Mouse (Mus musculus) kidney, embryonic 14.5 days (tissue): Measurements from ENCODE around the gene Mylk. TPM values are rescaled to one million over a fixed set of nuclear protein-coding genes. Genes with fewer than 3 reads are reported as not detected.
"Not testable (repeated sequence)": the region's sequence is repeated elsewhere in the genome, so short reads cannot be mapped to it uniquely, and the experiment has no call there.

Source experiments
- ATAC-seq: fragments of 200-750 bp; cut with Nextera tagmentation; 2 replicates; pipeline ENCODE4 v1.8.0; 2017; ENCODE audit warnings: moderate number of reproducible peaks, mild to moderate bottlenecking, moderate TSS enrichment, moderate library complexity; ENCODE audit not compliant: low FRiP score, low TSS enrichment
- H3K27ac ChIP-seq: fragments of 300-500 bp; sonication (generic); 2 replicates; pipeline ENCODE4 v1.5.1; 2014; ENCODE audit warnings: low read depth, mild to moderate bottlenecking, low read length, moderate library complexity, mixed read lengths
- H3K27me3 ChIP-seq: fragments of 300-500 bp; sonication (generic); 2 replicates; pipeline ENCODE4 v1.6.1; 2014; ENCODE audit warnings: mild to moderate bottlenecking, low read length; ENCODE audit not compliant: control insufficient read depth, insufficient read depth
- H3K36me3 ChIP-seq: fragments of 300-500 bp; sonication (generic); 2 replicates; pipeline ENCODE4 v1.6.1; 2014; ENCODE audit warnings: low read length, mixed read lengths; ENCODE audit not compliant: control insufficient read depth, insufficient read depth
- H3K4me1 ChIP-seq: fragments of 300-500 bp; sonication (generic); 2 replicates; pipeline ENCODE4 v1.6.1; 2014; ENCODE audit warnings: low read length, mixed read lengths; ENCODE audit not compliant: control insufficient read depth, insufficient read depth
- H3K4me2 ChIP-seq: fragments of 300-500 bp; sonication (generic); replicated peaks from 2 replicates; pipeline ENCODE4 v1.6.1; 2014; ENCODE audit warnings: low read depth, mild to moderate bottlenecking, low read length
- H3K4me3 ChIP-seq: fragments of 300-500 bp; sonication (generic); 2 replicates; pipeline ENCODE4 v1.5.1; 2014; ENCODE audit warnings: mild to moderate bottlenecking, low read length
- H3K9ac ChIP-seq: fragments of 300-500 bp; sonication (generic); 2 replicates; pipeline ENCODE4 v1.6.1; 2014; ENCODE audit warnings: low read depth, mild to moderate bottlenecking, low read length, moderate library complexity
- H3K9me3 ChIP-seq: fragments of 300-500 bp; sonication (generic); 2 replicates; pipeline ENCODE4 v1.6.1; 2016; ENCODE audit warnings: low read length; ENCODE audit not compliant: control insufficient read depth
- WGBS: fragments of 180-500 bp; shearing (Covaris S2); extraction: QIAGEN DNeasy Blood & Tissue Kit; methylation state at CpG from one replicate; pipeline ENCODE4 v1.1.7; 2014; 5-methylcytosine and 5-hydroxymethylcytosine counted together
- polyA plus RNA-seq: library from polyadenylated mRNA; unstranded; fragments of >200 nt; fragmentation: Nextera tagmentation; extraction: Ambion mirVana; gene quantifications from 2 replicates; pipeline ENCODE4 v1.2.1, GENCODE M21; 2014

The Mylk gene
- 26.7 and 34.0 TPM in 2 replicates for polyA plus RNA-seq

- H3K4me3 ChIP-seq: peak within 1 kb of the TSS; percentile 49
- no peaks in the 10 kb centered on the region for H3K36me3 ChIP-seq
- peak within 1 kb of the TSS; percentile 89 for H3K4me2 ChIP-seq
- under 1% methylated on average over 48 of the region's 48 CpGs for WGBS
- H3K27ac ChIP-seq: no peak within 1 kb of the TSS
- H3K9me3 ChIP-seq: no peaks in the 10 kb centered on the region
- H3K9ac ChIP-seq: peak within 1 kb of the TSS; percentile 60
- H3K27me3 ChIP-seq: peaks cover 7% of the 10 kb centered on the region; the same call in 1 of the 2 replicates
- peaks cover 17% of the 10 kb centered on the region for H3K4me1 ChIP-seq
- peak; percentile 91 for ATAC-seq
Observed at GRCm38 (mm10) chr16:34745065-34745585, at the start of gene Mylk. TSS of gene Mylk (plus strand) at chr16:34745210.

- H3K27me3 ChIP-seq, H3K9me3 ChIP-seq, H3K4me3 ChIP-seq, H3K4me2 ChIP-seq, H3K27ac ChIP-seq, ATAC-seq, H3K9ac ChIP-seq, H3K4me1 ChIP-seq: not testable (repeated sequence)
- H3K36me3 ChIP-seq: peaks cover 16% of the 10 kb centered on the region; the same call in 1 of the 2 replicates
- WGBS: 72% methylated on average over 3 of the region's 3 CpGs
Observed at GRCm38 (mm10) chr16:34698721-34699120, 46.3 kb upstream of the Mylk start.

DNA sequence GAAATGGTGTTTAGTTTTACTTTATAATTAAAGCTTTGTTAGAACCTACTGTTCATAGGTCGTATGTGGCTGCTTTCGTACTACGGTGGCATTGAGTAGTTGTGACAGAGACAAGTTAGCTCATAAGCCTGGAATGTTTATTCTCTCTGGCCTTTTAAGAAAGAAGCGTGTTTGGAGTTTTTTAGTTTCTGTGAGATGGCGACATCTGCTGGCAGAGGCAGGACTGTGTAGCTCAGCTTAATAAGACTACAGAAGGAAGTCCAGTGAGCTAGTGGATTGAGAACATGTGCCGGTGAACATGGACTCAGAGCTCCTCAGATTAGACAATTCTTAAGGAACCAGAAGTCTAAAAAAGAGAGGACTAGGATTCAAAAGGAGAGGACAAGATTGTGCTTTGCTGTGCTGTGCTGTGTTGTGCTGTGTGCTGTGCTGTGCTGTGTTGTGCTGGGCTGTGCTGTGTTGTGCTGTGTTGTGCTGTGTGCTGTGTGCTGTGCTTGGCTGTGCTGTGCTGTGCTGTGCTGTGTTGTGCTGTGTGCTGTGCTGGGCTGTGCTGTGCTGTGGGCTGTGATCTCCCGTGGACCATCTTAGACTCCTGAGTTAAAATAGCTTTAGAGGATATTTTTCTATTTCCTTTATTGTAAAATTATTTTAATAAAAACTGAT, 44.7 kb upstream of the Mylk start:
- Histone ChIP-seq H3K9ac (no peak overlapping the region), H3K4me2 (no peak overlapping the region), H3K27ac (no peak overlapping the region), H3K9me3 (no peaks in the 10 kb centered on the region), H3K36me3 (peaks cover 24% of the 10 kb centered on the region), H3K4me3 (no peak overlapping the region), H3K27me3 (no peaks in the 10 kb centered on the region), H3K4me1 (no peaks in the 10 kb centered on the region)
- WGBS: 18% methylated on average over 7 of the region's 7 CpGs
- peak; percentile 69; the same call in 1 of the 2 replicates for ATAC-seq

GRCm38 (mm10) chr16:34700828-34701216, 44.2 kb upstream of the Mylk start:
- H3K4me3 ChIP-seq: no peak overlapping the region
- no peak overlapping the region for H3K4me2 ChIP-seq
- ATAC-seq: no peak
- no peaks in the 10 kb centered on the region for H3K4me1 ChIP-seq
- WGBS: 89% methylated on average over 6 of the region's 6 CpGs
- H3K27ac ChIP-seq: no peak overlapping the region
- no peak overlapping the region for H3K9ac ChIP-seq
- no peaks in the 10 kb centered on the region for H3K27me3 ChIP-seq
- H3K36me3 ChIP-seq: peaks cover 28% of the 10 kb centered on the region
- H3K9me3 ChIP-seq: no peaks in the 10 kb centered on the region

DNA sequence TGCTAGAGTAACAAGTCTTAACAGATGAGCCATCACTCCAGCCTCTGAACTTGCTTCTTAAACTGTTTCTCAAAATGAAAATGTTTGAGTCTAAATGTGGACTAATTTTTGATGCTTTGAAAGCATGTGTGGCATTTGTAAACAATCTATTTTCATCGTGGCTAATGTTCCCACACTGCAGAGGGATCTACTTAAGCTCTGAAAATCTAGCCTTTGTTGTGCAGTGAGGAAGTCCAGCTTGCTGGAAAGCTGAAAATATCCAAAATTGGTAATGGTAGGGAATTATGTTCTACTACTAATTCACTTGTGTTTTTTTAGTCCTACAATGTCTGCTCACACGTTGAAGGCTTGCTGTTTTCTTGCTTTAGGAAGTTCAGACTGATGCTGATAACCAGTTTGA, 39.0 kb upstream of the Mylk start:
- Histone ChIP-seq H3K4me2 (no peak overlapping the region), H3K27ac (no peak overlapping the region), H3K9ac (no peak overlapping the region), H3K9me3 (no peaks in the 10 kb centered on the region), H3K4me1 (no peaks in the 10 kb centered on the region), H3K27me3 (no peaks in the 10 kb centered on the region), H3K36me3 (peaks cover 46% of the 10 kb centered on the region), H3K4me3 (no peak overlapping the region)
- 82% methylated on average over 2 of the region's 2 CpGs for WGBS
- no peak for ATAC-seq

DNA sequence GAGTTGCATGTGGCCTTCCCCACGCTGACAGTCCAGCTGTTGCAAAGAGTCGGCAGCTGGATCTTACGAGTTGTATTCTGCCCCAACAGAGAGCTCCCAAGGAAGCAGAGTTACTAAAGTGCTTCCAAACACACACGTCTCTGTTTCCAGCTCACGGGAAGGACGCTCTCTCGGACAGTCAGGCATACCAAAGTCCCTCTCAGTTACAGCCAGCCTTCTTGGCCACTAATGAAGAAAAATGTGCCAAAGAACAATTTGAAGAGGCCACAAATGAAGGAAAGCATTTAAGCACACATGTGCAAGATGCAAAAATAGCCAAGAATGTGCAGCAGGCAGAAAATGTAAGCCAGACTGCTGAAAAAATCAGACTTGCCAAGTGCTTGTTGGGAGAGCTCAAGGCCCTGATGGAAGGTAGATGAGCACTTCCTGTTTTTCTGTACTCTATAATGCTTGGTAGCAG, 38.5 kb upstream of the Mylk start:
- H3K4me2 ChIP-seq: no peak overlapping the region
- no peaks in the 10 kb centered on the region for H3K9me3 ChIP-seq
- 90% methylated on average over 7 of the region's 7 CpGs for WGBS
- no peak overlapping the region for H3K4me3 ChIP-seq
- H3K27ac ChIP-seq: no peak overlapping the region
- ATAC-seq: no peak
- peaks cover 46% of the 10 kb centered on the region for H3K36me3 ChIP-seq
- H3K27me3 ChIP-seq: no peaks in the 10 kb centered on the region
- no peak overlapping the region for H3K9ac ChIP-seq
- no peaks in the 10 kb centered on the region for H3K4me1 ChIP-seq

DNA sequence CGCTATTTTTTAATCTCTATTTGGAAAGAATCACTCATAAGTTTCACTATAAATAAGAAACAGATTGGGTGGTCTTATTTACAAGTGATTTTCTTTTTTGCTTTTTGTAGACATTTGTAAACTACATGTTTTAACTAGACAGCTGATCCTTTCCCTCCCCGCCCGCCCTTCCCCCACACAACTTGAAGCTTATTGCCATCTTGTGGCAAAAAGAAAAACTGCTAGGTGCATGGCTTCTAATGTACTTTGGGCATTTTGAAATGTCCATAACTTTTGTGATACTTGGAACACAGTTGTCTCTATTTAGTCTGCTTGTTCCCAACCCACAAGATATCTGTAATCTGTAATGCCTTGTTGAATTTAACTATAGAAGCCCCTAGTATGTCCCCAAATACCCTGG, 33.5 kb upstream of the Mylk start:
- Histone ChIP-seq H3K27me3 (no peaks in the 10 kb centered on the region), H3K4me1 (no peaks in the 10 kb centered on the region), H3K9me3 (no peaks in the 10 kb centered on the region), H3K4me2 (no peak overlapping the region), H3K36me3 (peaks cover 27% of the 10 kb centered on the region), H3K4me3 (no peak overlapping the region), H3K9ac (no peak overlapping the region), H3K27ac (no peak overlapping the region)
- no peak for ATAC-seq
- WGBS: 88% methylated on average over 3 of the region's 3 CpGs

GRCm38 (mm10) chr16:34725156-34725555, 19.9 kb upstream of the Mylk start:
- H3K27ac ChIP-seq: no peak overlapping the region
- H3K36me3 ChIP-seq: peaks cover 29% of the 10 kb centered on the region
- H3K9me3 ChIP-seq: no peaks in the 10 kb centered on the region
- ATAC-seq: no peak
- no peak overlapping the region for H3K4me3 ChIP-seq
- H3K27me3 ChIP-seq: no peaks in the 10 kb centered on the region
- no peak overlapping the region for H3K4me2 ChIP-seq
- H3K4me1 ChIP-seq: no peaks in the 10 kb centered on the region
- H3K9ac ChIP-seq: no peak overlapping the region
- WGBS: 95% methylated on average over 3 of the region's 3 CpGs

GRCm38 (mm10) chr16:34728610-34729009, 16.4 kb upstream of the Mylk start:
- not testable (repeated sequence) for H3K4me2 ChIP-seq, H3K9ac ChIP-seq, H3K4me1 ChIP-seq, H3K4me3 ChIP-seq, H3K27ac ChIP-seq, H3K9me3 ChIP-seq, ATAC-seq, H3K27me3 ChIP-seq
- peaks cover 11% of the 10 kb centered on the region; the same call in 1 of the 2 replicates for H3K36me3 ChIP-seq
